Mouse (Mus musculus) testis, adult 2 months (tissue): Measurements from ENCODE around the gene Adgrf5.

Experiments
- CTCF ChIP-seq: fragments of 200-500 bp; IDR thresholded peaks from 2 replicates; pipeline ENCODE4 v1.5.1; 2012; ENCODE audit warnings: low read depth, mild to moderate bottlenecking, inconsistent platforms, low read length, moderate library complexity; ENCODE audit not compliant: control insufficient read depth, insufficient read depth, insufficient replicate concordance
- POLR2A ChIP-seq: fragments of 200-500 bp; IDR thresholded peaks from 2 replicates; pipeline ENCODE4 v1.6.1; 2012; ENCODE audit warnings: low read depth, mild to moderate bottlenecking, inconsistent platforms, low read length, moderate library complexity; ENCODE audit not compliant: control insufficient read depth

GRCm38 (mm10) chr17:43501223-43501622, 141.0 kb downstream of the Adgrf5 start:
- no peak for TF ChIP-seq CTCF
- TF ChIP-seq POLR2A, result no peak
